Mouse (Mus musculus) stomach, embryonic 15.5 days (tissue): Measurements from ENCODE around the gene 4930595D18Rik. TPM values are rescaled to one million over a fixed set of nuclear protein-coding genes. Genes with fewer than 3 reads are reported as not detected.
A peak's percentile ranks its signal among the peaks of the same experiment; 100 is the strongest.

Source experiments
- ATAC-seq: fragments of 200-750 bp; cut with Nextera tagmentation; 2 replicates; pipeline ENCODE4 v1.8.0; 2017; ENCODE audit warnings: low read depth, moderate number of reproducible peaks, moderate TSS enrichment; ENCODE audit not compliant: insufficient read depth, low FRiP score
- H3K27ac ChIP-seq: fragments of 300-500 bp; sonication (generic); 2 replicates; pipeline ENCODE4 v1.5.1; 2015; ENCODE audit warnings: mild to moderate bottlenecking, inconsistent platforms
- H3K27me3 ChIP-seq: fragments of 300-500 bp; sonication (generic); replicated peaks from 2 replicates; pipeline ENCODE4 v1.6.1; 2015; ENCODE audit warnings: inconsistent platforms
- H3K36me3 ChIP-seq: fragments of 300-500 bp; sonication (generic); 2 replicates; pipeline ENCODE4 v1.6.1; 2015; ENCODE audit warnings: inconsistent platforms
- H3K4me1 ChIP-seq: fragments of 300-500 bp; sonication (generic); 2 replicates; pipeline ENCODE4 v1.6.1; 2015; ENCODE audit warnings: inconsistent platforms
- H3K4me2 ChIP-seq: fragments of 300-500 bp; sonication (generic); 2 replicates; pipeline ENCODE4 v1.6.1; 2015; ENCODE audit warnings: mild to moderate bottlenecking, inconsistent platforms
- H3K4me3 ChIP-seq: fragments of 300-500 bp; sonication (generic); replicated peaks from 2 replicates; pipeline ENCODE4 v1.5.1; 2015; ENCODE audit warnings: inconsistent platforms
- H3K9ac ChIP-seq: fragments of 300-500 bp; sonication (generic); 2 replicates; pipeline ENCODE4 v1.6.1; 2015; ENCODE audit warnings: inconsistent platforms
- H3K9me3 ChIP-seq: fragments of 300-500 bp; sonication (generic); 2 replicates; pipeline ENCODE4 v1.6.1; 2016; ENCODE audit warnings: inconsistent platforms
- WGBS: fragments of 180-500 bp; shearing (Covaris S2); methylation state at CpG from one replicate; pipeline ENCODE4 v1.1.7; 2015; 5-methylcytosine and 5-hydroxymethylcytosine counted together
- polyA plus RNA-seq: library from polyadenylated mRNA; unstranded; fragments of >200 nt; fragmentation: Nextera tagmentation; extraction: Ambion mirVana; gene quantifications from 2 replicates; pipeline ENCODE4 v1.2.1, GENCODE M21; 2015

Gene 4930595D18Rik
- polyA plus RNA-seq, 1 experiment from 2014 or later = not detected

DNA sequence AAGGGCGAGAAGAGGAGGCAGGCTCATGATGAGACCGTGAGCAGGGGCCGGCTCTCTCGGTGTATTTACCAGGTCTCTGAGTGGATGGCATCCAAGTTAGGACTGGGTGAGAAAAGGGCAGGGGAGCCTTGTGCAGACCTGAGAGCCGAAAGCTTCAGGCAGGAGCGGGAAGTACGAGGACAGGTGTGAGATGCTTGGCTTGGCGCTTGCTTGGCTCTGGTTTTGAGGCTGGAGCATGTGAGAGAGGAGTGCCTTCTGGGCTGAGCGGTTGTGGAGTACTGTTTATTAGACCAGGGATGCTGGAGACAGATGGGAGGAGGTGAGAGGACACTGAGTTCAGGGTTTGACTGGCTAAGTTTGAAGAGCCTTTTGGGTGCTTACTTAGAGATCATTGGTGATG is 9.0 kb upstream of the 4930595D18Rik start:
- no peak for ATAC-seq
- Histone ChIP-seq H3K4me1 (peaks cover 5% of the 10 kb centered on the region; the same call in 1 of the 2 replicates), H3K4me2 (no peak overlapping the region), H3K9me3 (no peaks in the 10 kb centered on the region), H3K27me3 (no peaks in the 10 kb centered on the region), H3K27ac (no peak overlapping the region), H3K4me3 (no peak overlapping the region), H3K36me3 (no peaks in the 10 kb centered on the region), H3K9ac (no peak overlapping the region)
- WGBS = 63% methylated on average over 9 of the region's 9 CpGs

DNA sequence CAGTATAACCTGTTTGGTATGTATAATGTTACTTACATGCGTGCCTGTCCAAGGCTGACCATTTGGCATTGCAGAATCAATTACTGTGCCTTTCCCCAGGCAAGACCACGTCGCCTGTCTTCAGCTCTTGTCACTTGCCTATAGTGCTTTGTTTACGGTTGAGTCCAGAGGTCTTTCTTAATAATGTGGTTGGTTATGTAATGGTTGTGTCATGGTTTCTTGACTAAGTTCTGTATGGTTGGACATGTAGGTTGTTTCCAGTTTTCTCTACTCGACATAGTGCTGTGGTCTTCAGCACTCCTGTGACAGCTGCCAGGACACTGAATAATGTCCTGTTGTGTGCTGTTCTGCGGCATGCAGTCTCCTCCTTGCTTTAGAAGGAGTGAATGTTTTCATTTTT is 8.5 kb upstream of the 4930595D18Rik start:
- 64% methylated on average over 6 of the region's 6 CpGs for WGBS
- H3K4me3 ChIP-seq = no peak overlapping the region
- H3K27ac ChIP-seq = no peak overlapping the region
- no peak for ATAC-seq
- H3K4me1 ChIP-seq = peaks cover 5% of the 10 kb centered on the region; the same call in 1 of the 2 replicates
- no peaks in the 10 kb centered on the region for H3K9me3 ChIP-seq
- no peaks in the 10 kb centered on the region for H3K36me3 ChIP-seq
- no peaks in the 10 kb centered on the region for H3K27me3 ChIP-seq
- H3K9ac ChIP-seq = no peak overlapping the region
- no peak overlapping the region for H3K4me2 ChIP-seq

DNA sequence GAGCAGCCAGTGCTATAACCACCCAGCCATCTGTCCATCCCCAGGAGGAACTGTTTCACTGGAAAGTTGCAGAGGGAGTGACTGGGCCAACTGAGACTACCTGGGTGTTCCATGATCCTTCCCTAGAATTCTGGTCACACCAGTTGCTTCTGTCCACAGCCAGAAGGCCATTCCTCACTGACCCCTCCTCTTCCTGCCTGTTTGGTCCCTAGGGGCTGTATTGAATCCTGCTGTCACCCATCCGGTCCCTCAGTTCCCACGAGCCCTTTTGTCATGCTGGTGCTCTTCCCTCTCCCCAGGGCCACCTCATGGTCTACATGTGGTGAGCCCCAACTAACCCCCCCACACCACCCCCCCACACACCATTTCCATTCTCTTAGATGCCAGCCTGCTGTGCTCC is 6.6 kb upstream of the 4930595D18Rik start:
- H3K4me2 ChIP-seq = no peak overlapping the region
- H3K27ac ChIP-seq = no peak overlapping the region
- no peak overlapping the region for H3K4me3 ChIP-seq
- H3K36me3 ChIP-seq = no peaks in the 10 kb centered on the region
- no peak for ATAC-seq
- 69% methylated on average over 2 of the region's 2 CpGs for WGBS
- peaks cover 5% of the 10 kb centered on the region; the same call in 1 of the 2 replicates for H3K4me1 ChIP-seq
- H3K9ac ChIP-seq = no peak overlapping the region
- H3K9me3 ChIP-seq = no peaks in the 10 kb centered on the region
- no peaks in the 10 kb centered on the region for H3K27me3 ChIP-seq

DNA sequence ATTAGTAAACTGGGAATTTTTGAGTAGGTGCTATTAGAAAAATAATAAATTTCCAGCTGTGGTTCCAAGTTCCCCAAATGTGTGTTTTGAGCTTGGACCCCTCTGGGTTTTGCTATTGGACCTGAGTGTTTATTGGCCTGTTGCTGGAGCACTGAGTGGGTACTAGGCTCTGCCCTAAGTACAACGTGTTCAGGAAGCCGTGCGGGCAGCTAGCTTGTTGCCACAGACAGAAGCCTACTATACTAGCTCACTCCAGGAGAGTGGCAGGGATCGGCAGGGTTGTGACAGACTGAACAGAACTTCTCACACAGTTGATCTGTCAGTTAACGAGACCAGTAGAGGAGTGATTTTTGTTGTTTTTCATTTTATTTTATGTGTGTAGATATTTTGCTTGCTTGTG is 6.1 kb upstream of the 4930595D18Rik start:
- H3K4me3 ChIP-seq = no peak overlapping the region
- peaks cover 5% of the 10 kb centered on the region; the same call in 1 of the 2 replicates for H3K4me1 ChIP-seq
- no peaks in the 10 kb centered on the region for H3K27me3 ChIP-seq
- 94% methylated on average over 5 of the region's 5 CpGs for WGBS
- no peak overlapping the region for H3K27ac ChIP-seq
- H3K4me2 ChIP-seq = no peak overlapping the region
- H3K36me3 ChIP-seq = no peaks in the 10 kb centered on the region
- H3K9me3 ChIP-seq = no peaks in the 10 kb centered on the region
- no peak overlapping the region for H3K9ac ChIP-seq
- ATAC-seq = no peak

DNA sequence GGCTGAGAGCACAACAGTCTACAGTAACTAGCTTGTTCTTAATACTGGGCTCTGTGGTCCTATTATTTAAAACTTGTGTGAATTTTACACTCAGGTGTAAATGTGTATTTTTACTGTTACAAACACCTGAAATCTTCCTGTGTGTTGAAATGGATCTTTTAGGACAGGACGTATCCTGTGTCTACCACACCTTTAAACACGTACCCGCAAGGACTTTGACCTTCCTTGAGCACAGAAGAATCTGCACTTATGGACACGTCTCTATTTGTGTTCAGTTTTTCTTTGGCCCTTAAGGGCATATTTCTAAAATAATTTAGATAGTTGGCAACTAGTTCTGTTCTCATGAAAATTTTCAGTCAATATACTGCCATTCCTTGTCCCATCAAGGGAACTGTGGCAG is 4.0 kb upstream of the 4930595D18Rik start:
- Histone ChIP-seq H3K9ac (no peak overlapping the region), H3K9me3 (no peaks in the 10 kb centered on the region), H3K36me3 (no peaks in the 10 kb centered on the region), H3K27me3 (no peaks in the 10 kb centered on the region), H3K27ac (no peak overlapping the region), H3K4me3 (no peak overlapping the region), H3K4me1 (peaks cover 1% of the 10 kb centered on the region; the same call in 1 of the 2 replicates), H3K4me2 (no peak overlapping the region)
- 90% methylated on average over 4 of the region's 4 CpGs for WGBS
- ATAC-seq = no peak

DNA sequence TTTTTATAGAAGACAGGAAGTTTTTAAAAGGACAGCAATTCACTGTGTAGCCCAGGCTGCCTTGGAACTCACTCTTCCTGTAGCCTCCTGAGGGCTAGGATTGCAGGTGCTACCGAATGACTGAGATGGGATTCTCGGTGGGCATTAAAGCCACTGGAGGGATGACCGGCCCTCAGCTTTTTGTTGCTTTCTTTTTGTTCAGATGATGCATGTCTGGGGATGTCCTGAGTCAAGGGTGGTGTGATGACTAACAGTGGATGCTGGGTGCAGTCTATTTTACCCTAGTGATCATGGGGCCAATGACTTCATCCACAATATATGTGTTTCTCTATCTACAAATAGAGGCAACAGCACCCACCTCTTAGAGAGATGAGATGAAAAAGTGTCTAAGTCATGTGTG is 2.7 kb upstream of the 4930595D18Rik start:
- no peaks in the 10 kb centered on the region for H3K27me3 ChIP-seq
- 81% methylated on average over 3 of the region's 3 CpGs for WGBS
- no peak overlapping the region for H3K9ac ChIP-seq
- H3K9me3 ChIP-seq = no peaks in the 10 kb centered on the region
- no peaks in the 10 kb centered on the region for H3K4me1 ChIP-seq
- ATAC-seq = no peak
- H3K27ac ChIP-seq = no peak overlapping the region
- H3K4me3 ChIP-seq = no peak overlapping the region
- no peak overlapping the region for H3K4me2 ChIP-seq
- no peaks in the 10 kb centered on the region for H3K36me3 ChIP-seq

DNA sequence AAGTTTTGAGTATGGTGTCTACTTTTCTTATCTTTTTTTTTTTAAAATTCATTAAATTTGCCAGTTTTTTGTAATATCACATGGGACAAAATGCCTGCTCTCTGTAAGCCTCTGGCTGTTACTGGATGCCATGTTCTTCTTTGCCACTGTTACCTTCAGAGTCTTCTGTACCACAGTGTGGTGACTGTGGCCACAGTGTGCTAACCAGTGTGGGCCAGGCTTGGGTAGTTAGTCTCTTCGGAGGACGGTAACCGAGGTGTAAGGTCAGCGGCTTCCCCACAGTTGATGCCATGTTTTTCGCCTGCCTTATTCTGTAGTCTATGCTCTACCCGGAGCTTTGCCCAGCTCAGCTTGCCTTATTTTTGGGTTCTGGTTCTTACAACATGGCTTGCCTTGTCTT is 1.9 kb downstream of the 4930595D18Rik start:
- WGBS = 94% methylated on average over 6 of the region's 6 CpGs
- H3K36me3 ChIP-seq = no peaks in the 10 kb centered on the region
- H3K27me3 ChIP-seq = no peaks in the 10 kb centered on the region
- no peak overlapping the region for H3K27ac ChIP-seq
- H3K4me3 ChIP-seq = no peak overlapping the region
- no peak overlapping the region for H3K4me2 ChIP-seq
- no peak overlapping the region for H3K9ac ChIP-seq
- H3K4me1 ChIP-seq = no peaks in the 10 kb centered on the region
- no peak for ATAC-seq
- H3K9me3 ChIP-seq = no peaks in the 10 kb centered on the region

DNA sequence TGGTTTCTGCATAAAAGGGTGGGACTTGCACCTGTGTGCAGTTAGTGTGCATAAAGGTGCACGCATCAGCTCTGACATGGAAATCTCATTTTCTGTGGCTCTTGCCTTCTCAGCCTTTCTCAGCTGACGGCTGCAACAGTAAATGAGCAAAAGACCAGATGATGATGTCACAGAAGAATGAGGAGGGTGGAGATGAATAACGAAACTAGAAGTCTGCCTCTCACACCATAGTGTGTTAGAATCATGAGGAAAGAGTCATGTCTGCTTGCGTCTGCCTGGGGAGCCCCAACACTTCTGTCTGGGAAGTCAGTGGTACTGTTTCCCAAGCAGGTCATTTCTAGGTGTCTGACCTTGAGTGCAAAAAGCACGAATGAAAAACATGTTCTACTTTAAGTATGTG is 2.4 kb downstream of the 4930595D18Rik start:
- H3K4me1 ChIP-seq = no peaks in the 10 kb centered on the region
- H3K27me3 ChIP-seq = no peaks in the 10 kb centered on the region
- no peak overlapping the region for H3K27ac ChIP-seq
- ATAC-seq = no peak
- no peak overlapping the region for H3K9ac ChIP-seq
- no peak overlapping the region for H3K4me3 ChIP-seq
- H3K9me3 ChIP-seq = no peaks in the 10 kb centered on the region
- no peaks in the 10 kb centered on the region for H3K36me3 ChIP-seq
- 78% methylated on average over 5 of the region's 5 CpGs for WGBS
- no peak overlapping the region for H3K4me2 ChIP-seq

DNA sequence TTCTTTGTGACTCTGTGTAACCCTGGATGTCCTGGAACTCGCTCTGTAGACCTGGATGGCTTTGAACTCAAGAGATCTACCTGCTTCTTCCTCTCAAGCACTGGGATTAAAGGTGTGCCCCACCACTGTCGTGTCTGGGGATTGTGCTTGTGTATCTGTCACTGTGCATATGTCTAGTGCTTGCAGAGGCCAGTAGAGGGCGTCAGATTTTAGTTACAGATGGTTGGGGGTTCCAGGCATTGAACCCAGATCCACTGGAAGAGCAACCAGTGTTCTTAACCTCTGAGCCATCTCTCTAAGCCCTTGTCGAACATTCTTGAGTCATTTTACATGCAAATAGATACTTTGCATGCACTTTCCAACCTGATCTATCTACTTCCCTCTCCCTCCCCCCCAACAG is 5.5 kb downstream of the 4930595D18Rik start:
- Histone ChIP-seq H3K9ac (no peak overlapping the region), H3K36me3 (no peaks in the 10 kb centered on the region), H3K27me3 (no peaks in the 10 kb centered on the region), H3K27ac (no peak overlapping the region), H3K4me2 (no peak overlapping the region), H3K4me1 (no peaks in the 10 kb centered on the region), H3K4me3 (no peak overlapping the region), H3K9me3 (no peaks in the 10 kb centered on the region)
- no peak for ATAC-seq
- WGBS = 74% methylated on average over 4 of the region's 4 CpGs

DNA sequence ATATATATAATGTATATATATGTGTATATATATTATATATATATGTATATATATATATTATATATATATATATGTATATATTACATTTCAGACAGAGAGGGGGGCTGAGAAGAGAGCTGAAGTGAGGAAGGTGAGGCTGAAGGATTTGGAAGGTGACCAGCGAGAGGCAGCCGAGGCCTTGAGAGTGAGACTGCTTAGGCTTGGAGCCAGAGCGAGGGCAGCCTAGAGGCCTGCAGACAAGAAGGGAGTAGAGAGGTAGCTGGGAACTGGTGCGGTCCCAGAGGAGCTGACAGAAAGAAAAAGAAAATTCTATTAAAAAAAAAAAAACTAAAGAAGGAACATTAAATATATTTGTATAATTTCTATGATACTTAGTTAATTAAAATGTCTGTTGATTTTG is 15.4 kb downstream of the 4930595D18Rik start:
- 82% methylated on average over 4 of the region's 4 CpGs for WGBS

DNA sequence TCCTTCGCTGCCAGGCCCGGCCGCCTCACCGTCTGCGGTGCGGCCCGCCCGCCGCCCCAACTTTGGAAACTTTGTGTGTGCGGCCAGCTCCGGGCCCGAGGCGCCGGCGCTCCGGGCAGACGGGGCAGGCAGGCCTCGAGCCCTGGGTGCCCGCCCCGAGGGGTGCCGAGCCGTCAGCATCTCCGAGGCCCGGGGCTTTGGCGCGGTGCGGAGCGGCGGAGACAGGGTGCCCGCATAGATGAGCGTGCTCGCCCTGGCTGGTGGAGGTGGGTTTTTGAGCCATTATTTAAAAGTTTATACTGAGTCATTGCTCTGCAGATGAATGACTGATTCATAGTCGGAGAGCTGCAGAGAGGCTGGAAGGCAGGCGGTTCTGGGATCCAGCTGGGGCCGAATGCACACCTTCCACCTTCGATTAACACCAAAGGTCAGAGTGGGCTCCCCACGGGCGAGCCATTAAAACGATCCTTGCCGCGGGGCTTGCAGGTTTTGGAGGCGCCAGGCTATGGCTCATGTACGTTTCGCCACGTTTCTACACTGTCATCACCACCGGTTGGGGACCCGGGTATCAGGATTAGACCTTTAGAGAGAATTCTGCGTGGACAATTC is 17.5 kb downstream of the 4930595D18Rik start:
- Histone ChIP-seq H3K4me3 (peak overlapping the region; percentile 79), H3K27me3 (no peaks in the 10 kb centered on the region), H3K36me3 (0 out of 2 replicates have a peak, but pooled peaks cover 3% of the 10 kb centered on the region), H3K4me1 (peaks cover 29% of the 10 kb centered on the region), H3K9me3 (no peaks in the 10 kb centered on the region), H3K4me2 (peak overlapping the region; percentile 80), H3K27ac (peak overlapping the region; percentile 85), H3K9ac (peak overlapping the region; percentile 63)
- WGBS = under 1% methylated on average over 46 of the region's 48 CpGs
- ATAC-seq = peak; percentile 16; the same call in 1 of the 2 replicates

More for the DNA sequence above, 15.4 kb downstream of the 4930595D18Rik start:
- ATAC-seq = no peak
- Histone ChIP-seq H3K27me3 (no peaks in the 10 kb centered on the region), H3K9ac (no peak overlapping the region), H3K9me3 (no peaks in the 10 kb centered on the region), H3K27ac (no peak overlapping the region), H3K4me2 (no peak overlapping the region), H3K36me3 (0 out of 2 replicates have a peak, but pooled peaks cover 3% of the 10 kb centered on the region), H3K4me1 (peaks cover 19% of the 10 kb centered on the region), H3K4me3 (no peak overlapping the region)

DNA sequence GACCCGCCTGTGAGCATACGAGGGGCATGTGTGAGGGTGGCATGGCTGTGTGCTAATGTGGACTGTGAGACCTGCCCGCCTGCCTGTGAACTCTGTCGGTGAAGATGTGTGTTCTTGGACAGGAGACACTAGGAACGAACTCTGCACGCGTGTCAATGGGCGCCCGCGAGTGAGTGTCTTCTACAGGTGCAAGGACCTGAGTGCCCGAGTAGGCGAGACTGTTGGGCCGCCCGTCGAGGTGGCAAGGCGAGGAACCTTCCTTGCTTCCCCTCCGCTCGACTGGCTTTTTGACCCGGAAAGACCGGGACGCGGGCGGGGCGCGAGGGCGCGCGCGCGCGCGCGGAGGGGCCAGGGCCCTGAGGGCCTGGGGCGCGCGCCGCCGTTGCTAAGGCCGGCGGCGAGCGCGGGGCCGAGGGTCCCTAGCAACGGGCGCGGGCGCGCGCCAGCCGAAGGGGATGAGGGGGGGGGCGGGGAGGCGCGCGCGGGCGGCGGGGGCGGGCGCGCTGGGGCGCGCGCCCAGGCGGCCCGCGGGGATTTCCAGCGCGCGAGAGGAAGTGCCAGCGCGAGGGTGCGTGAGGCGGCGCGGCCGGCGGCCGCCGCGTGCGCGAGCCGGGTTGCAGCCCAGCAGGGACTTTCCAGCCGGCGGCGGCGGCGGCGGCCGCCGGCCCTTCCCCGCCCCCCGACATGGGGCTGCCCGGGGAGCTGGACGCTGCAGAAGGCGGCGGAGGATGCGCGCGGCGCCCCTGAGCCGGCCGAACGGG is 18.3 kb downstream of the 4930595D18Rik start, which contains the start of gene Traf3:
Gene Traf3 (plus strand): TSS at position 540 of the 761 bp plus-strand sequence.
- H3K4me3 ChIP-seq = peak within 1 kb of the TSS; percentile 79
- H3K36me3 ChIP-seq = no peaks in the 10 kb centered on the region
- H3K27me3 ChIP-seq = no peaks in the 10 kb centered on the region
- no peaks in the 10 kb centered on the region for H3K9me3 ChIP-seq
- peak within 1 kb of the TSS; percentile 80 for H3K4me2 ChIP-seq
- peak within 1 kb of the TSS; percentile 63 for H3K9ac ChIP-seq
- H3K27ac ChIP-seq = peak within 1 kb of the TSS; percentile 85
- peaks cover 29% of the 10 kb centered on the region for H3K4me1 ChIP-seq
- peak; percentile 56; the same call in 1 of the 2 replicates for ATAC-seq
- 6% methylated on average over 78 of the region's 105 CpGs for WGBS
